Mouse (Mus musculus) spleen, adult 2 months (tissue): Measurements from ENCODE around the gene Ikzf1.
A peak's percentile ranks its signal among the peaks of the same experiment; 100 is the strongest.

Experiments
- CTCF ChIP-seq: fragments of 200-500 bp; IDR thresholded peaks from 2 replicates; pipeline ENCODE4 v1.5.1; 2011; ENCODE audit warnings: mild to moderate bottlenecking, inconsistent platforms; ENCODE audit not compliant: insufficient read depth, insufficient read length, insufficient replicate concordance; ENCODE audit errors: extremely low read depth
- POLR2A ChIP-seq: fragments of 200-500 bp; IDR thresholded peaks from 2 replicates; pipeline ENCODE4 v1.6.1; 2011; ENCODE audit warnings: low read depth, low read length, inconsistent platforms

DNA sequence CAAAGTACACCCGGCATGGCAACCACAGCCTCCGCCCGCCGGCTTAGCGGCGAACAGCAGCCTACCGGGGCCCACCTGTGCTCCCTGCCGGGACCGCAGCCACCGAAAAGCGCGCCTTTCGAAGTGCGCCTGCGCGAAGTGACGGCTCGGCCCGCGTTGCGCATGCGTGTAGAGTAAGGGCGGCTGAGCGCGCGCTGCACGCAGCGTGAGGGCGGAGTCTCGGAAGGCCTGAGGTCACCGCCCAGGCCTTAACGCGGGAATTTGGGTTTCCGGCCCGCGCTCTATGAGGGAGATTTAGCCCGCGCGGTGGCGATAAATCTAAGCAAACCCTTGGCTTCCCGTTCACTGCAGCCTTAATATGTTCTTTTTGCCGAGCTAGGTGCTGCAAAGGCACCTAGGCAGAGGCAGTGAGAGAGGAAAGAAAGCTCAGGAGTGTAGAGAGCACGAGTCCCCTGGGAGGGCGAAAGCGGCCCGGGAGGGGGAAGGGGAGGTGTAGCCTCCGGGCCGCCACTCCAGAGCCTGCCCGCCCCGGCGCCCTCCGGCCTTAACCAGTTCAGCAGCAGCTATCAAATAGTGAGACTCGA is 124.1 kb downstream of the Ikzf1 start, which contains the start of gene Fignl1:
- peak; percentile 6; the same call in 1 of the 2 replicates for TF ChIP-seq POLR2A
- TF ChIP-seq CTCF, result peak; percentile 36; the same call in 1 of the 2 replicates
